Mouse (Mus musculus) fat pad, adult 2 months (tissue): ENCODE measurements at regions not wholly inside any gene's neighbourhood (a gene's known extent, or its start where the extent isn't known, plus 50 kb on each side); places are given as distances from the start of the nearest gene placed in this dataset.

Source experiments
- DNase-seq: peaks from one replicate; pipeline ENCODE4 v3.0.0-alpha.2; 2011; ENCODE audit warnings: low read depth, low spot score; ENCODE audit errors: extremely low read depth

DNA sequence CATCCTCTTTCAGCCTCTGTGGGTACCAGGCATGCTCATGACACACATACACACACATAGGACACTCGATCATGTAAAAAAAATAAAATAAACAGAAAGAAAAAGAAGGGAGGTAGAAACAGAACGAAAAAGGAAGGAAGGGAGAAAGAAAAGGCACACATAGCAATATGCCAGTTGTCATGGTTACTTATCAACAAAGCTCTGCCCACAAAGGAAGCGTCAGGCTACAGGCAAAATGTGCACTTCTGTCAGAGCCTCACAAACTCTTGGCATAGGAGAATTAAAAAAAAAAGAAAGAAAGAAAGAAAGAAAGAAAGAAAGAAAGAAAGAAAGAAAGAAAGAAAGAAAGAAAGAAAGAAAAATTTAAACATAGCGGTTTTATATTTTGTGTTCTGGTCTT, 56.9 kb upstream of the Sox2 start:
- DNase-seq: no peak

DNA sequence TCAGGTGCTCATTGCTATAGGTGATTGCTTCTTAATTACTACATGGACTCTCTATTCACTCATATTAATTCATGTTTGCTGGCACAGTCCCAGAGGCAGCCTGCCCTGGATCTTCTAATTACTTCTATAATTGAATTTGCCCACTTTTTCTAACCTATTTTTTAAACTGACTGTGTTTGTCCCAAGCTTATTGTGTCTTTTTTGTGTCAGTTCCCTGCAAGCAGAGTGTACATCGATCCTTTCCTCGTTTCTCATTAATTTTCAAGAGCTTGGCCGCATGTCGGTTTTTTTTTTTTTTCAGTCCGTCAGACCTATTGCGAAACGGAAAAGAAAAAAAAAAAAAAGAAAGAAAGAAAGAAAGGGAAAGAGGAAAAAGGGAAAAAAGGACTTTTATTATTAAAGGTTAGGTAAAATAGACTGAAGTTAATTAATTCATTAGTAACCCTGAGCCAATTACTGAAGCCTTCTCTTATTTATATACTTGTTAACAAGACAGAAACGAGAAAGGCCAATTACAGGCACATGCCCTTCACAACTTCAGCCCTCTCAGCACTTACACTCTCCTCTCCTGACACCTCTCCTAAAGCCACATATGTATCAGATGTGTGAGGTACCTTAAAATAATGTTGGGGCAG, 72.2 kb upstream of the Sox2 start:
- no peak for DNase-seq

GRCm38 (mm10) chr3:34577115-34577514, 73.1 kb upstream of the Sox2 start:
- DNase-seq: no peak

DNA sequence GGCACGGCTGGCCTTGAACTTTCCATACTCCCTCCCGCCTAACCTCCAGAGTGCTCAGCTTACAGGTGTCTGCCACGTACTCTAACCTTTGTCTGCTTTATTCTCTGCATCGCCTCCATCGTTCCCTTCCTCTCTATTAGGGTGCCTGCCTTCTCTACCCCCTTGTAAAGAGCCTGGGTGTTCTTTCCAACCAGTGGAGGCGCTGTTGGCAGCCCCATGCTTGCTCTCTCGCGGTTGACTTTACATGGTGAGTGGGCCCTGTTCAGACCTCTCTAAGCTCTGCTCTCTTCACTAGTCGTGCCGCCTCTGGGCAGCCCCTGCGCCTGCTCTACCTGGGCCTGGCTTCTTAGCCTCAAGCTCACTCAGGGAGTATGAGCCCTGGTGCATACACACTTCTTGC, 74.0 kb upstream of the Sox2 start:
- DNase-seq: no peak

DNA sequence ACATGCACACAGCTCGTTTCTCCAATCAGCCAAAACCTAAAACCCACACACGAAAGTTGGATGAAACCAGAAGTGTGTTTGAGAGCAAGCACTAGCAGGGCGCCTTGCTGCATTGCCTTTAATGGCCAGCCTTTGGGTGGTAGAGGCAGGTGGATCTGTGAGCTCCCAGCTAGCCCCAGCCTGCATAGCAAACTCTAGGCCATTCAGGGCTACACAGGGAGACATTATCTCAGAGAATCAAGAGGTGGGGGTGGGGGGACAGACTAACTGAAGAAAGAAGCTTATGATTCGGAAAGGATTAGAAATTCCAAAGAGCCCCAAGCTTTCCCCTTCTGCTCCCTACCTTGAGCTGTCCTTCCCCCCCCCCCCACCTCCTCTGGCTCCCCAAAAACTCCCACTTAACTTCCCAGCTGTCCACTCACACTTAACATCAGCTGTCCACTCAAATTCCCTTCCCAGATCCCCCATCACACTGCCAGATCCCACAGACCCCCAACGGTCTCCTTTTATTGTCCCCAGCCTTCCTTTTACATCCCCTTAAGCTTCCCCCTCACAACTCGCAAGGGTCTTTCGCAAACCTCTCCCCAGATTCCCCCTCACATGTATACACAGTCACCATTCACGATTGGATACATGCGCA, 75.4 kb upstream of the Sox2 start:
- DNase-seq: no peak

GRCm38 (mm10) chr3:34573312-34573711, 76.9 kb upstream of the Sox2 start:
- no peak for DNase-seq

DNA sequence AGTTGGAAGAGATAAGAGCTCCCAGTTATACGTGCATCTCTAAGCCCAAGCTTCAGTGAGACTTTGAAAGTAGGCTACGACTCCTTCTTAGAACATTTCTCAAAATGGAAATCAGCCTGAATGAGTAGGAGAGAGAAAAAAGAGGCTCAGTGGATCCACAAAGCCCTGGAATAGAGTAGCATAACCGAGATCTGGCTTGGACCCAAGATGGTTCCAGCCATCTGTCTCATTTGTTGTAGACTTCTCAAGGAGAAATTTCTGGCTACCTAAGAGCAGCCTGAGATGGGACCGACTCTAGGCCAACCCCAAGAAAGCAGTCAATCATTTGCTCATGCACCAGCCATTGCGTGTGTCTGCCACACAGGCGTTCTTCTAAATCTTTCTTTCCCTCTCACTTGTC, 78.1 kb upstream of the Sox2 start:
- DNase-seq: no peak

GRCm38 (mm10) chr3:34571630-34572029, 78.6 kb upstream of the Sox2 start:
- DNase-seq: no peak

- DNase-seq: no peak
Observed at GRCm38 (mm10) chr3:34569998-34570397, 80.2 kb upstream of the Sox2 start.

GRCm38 (mm10) chr3:34568086-34568650, 82.0 kb upstream of the Sox2 start:
- no peak for DNase-seq

DNA sequence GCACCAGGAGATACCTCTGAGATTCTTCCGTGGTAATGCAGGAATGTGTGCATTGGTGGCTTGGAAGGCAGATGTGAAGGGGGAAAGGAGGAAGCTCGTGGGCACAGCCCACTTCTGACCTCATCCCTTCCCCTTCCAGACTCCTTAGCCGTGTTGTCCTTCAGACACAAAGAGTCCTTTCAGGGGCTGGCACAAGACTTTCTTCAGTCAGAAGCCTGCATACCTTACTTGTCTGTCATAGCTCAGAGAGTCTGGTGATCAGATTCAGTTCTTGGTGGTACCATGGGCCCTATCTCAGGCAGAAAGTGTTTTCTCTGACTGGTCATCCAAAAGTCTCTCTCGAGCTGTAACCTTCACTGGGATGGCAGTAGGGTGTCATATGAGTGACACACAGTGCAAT, 84.8 kb upstream of the Sox2 start:
- DNase-seq: no peak

- no peak for DNase-seq
Observed at GRCm38 (mm10) chr3:34562893-34563292, 87.3 kb upstream of the Sox2 start.

GRCm38 (mm10) chr3:34561709-34562108, 88.5 kb upstream of the Sox2 start:
- DNase-seq: no peak

GRCm38 (mm10) chr3:34559841-34560703, 90.1 kb upstream of the Sox2 start:
- no peak for DNase-seq

GRCm38 (mm10) chr3:34558821-34559520, 91.2 kb upstream of the Sox2 start:
- no peak for DNase-seq

GRCm38 (mm10) chr3:34552542-34553208, 97.5 kb upstream of the Sox2 start:
- no peak for DNase-seq

GRCm38 (mm10) chr3:34551069-34551468, 99.1 kb upstream of the Sox2 start:
- no peak for DNase-seq

GRCm38 (mm10) chr3:34550189-34550588, 100.0 kb upstream of the Sox2 start:
- no peak for DNase-seq

- DNase-seq: no peak
Observed at GRCm38 (mm10) chr3:34532451-34532850, 117.8 kb upstream of the Sox2 start.

- no peak for DNase-seq
Observed at GRCm38 (mm10) chr3:34531836-34532235, 118.4 kb upstream of the Sox2 start.

GRCm38 (mm10) chr3:34527546-34527945, 122.7 kb upstream of the Sox2 start:
- DNase-seq: no peak
